Mouse (Mus musculus): ENCODE data around the gene Sec61b.

Sec61b gene

DNA sequence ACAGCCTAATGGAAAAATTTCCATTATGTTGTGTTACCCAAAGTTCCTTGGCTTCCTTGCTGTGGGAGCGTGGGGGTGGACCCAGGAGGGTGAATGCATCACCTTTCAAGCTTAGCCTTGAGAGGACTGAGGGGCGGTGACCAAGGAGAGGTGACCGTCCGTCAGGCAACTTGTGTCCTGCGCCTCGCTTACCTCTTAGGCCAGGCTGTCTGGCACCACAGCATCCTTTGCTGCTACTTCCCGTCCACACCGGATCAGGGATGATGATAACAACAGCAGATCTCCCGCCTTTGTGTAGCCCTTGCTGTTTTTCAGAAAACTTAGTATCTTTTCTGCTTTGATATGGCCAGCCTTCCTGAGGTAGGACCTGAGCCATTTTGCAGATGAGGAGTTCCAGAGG, 6.1 kb downstream of the Sec61b start:
- no peak for DNase-seq (ENCODE audit: low spot score in 2 of 2)

DNA sequence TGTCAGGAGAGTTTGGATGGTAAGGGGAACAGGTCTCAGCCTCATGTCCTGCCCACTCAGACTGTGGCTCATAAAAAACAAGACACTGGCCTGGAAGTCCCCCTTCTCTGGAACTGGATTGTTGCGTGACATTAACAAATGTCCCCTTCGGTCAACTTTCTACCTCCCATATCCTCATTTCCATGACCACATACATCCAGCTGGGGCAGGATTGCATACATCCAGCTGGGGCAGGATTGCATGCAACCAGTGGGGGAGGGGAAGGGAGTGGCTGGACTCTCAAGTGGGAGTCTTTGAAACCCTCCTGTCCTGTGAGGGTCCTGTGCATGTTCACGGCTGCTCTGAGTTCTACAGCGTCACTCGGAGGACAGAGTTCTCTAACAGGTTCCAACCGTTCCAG, 16.8 kb downstream of the Sec61b start:
- DNase-seq (ENCODE audit: low spot score in 2 of 2): no peak

DNA sequence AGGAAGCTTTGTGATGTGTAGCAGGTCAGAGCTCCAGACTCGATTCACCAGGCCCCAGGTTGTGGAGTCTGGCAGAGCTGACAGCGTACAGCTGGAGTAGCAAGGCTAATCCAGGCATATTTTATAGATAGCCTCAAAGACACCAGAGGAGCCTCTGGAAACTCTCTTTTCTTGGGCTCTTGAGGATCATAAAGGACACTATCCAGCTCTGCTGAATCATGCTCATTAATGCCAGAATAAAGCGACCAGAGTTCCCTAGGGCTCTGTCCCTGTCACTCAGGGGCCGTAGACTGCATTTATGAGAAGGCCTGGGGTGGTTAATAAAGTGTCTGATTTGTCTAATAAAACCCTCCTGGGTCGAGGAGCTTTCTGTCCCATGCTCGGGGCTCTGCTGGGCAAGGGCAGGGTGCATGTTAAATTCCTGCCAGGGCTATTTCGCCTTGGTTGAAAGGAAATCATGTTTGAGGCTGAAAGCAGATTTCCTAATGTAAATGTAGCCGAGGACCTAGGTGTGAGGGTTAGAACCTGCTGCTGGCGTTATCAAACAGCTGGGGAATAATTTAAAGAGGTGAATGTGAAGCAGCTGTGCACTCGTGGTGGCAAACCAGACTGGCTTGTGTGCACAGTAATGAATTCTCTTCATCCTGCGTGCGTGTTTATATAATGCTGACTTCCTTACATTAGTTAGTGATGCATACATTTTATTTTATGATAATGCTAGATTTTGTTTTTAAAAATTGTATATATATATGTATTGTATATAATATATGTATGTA, 18.0 kb downstream of the Sec61b start:
- DNase-seq (ENCODE audit: low spot score in 2 of 2): no peak

DNA sequence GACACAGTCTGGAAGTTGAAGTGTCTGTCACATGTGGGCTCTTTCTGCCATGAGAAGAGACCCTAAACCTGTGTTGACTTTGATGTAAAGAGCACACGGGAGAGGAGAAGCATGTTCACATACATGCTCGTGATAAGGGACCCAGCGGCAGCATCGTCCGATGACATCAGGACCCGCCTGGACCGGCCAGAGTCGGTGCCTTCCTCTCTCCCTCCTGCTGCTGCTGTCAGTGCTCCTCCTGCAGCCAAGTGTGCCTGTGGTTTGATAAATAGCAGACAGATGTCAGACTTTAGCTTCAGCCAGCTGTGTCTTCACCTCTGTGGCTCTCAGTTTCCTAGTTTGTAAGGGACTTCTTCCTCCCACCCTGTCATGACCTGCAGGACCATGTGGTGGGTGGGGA, 19.0 kb downstream of the Sec61b start:
- DNase-seq (ENCODE audit: low spot score in 2 of 2): no peak

DNA sequence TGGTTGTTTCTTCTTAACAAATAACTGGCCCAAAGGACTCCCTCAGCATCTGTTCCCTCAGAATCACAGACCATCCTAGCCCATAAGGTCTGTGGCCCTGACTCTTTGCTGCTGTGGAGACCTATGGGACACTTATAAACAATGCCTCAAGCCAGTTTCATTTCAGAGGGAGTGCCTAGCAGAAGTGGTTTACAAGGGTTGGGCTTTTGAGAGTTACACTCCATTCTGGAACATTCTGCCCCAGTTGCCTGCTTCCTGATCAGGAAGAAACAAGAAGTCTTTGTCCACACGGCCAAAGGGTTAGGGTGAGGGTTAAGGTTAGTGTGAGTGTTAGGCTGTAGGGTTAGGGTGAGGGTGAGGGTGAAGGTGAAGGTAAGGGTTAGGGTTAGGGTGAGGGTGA, 19.7 kb downstream of the Sec61b start:
- no peak for DNase-seq (ENCODE audit: low spot score in 2 of 2)

DNA sequence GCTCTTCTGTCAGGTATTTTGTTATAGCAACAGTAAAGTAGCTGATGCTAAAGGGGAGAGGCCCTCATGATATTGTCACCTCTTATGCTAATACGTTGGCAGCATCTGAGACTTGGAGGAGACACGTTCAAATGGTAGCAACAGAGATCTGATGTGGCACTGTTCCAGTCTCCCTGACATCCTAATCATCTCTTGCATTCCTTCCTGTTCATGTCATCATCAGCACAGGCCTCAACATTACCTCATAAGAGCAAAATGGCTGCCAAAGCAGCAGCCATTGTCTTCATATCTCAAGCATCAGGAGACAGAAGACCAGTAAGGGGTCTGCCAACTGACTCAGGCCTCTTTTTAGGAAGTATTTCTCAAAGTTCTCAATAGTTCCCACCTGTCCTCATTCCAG, 20.2 kb downstream of the Sec61b start:
- no peak for DNase-seq (ENCODE audit: low spot score in 2 of 2)

DNA sequence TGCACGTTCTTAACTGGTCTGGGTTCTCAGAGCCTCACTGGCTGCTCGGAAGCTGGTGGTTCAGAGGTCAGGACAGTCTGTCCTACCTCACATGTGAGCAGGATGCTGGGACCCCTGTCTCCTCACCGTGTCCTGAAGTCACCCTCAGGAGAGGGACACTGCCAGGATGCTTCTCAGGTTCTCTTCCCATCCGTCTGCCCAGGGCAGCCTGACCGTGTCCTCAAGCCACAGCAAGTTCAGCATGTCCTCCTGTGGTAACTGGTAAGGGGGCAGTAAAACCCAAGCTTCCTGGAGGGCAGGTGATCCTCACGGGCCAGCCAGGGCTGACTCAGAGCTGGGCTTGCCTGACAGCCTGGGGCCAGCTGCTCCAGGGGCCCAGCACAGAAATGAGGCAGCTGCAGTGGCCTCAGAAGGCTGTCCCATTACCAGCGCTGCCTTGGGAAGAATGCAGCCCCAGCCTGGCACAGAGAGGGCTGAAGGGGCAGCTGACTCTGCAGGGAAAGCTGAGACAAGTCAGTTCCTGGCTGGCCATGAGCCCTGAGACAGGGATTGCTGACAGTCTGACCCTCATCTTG, 23.4 kb downstream of the Sec61b start:
- no peak for DNase-seq (ENCODE audit: low spot score in 2 of 2)

DNA sequence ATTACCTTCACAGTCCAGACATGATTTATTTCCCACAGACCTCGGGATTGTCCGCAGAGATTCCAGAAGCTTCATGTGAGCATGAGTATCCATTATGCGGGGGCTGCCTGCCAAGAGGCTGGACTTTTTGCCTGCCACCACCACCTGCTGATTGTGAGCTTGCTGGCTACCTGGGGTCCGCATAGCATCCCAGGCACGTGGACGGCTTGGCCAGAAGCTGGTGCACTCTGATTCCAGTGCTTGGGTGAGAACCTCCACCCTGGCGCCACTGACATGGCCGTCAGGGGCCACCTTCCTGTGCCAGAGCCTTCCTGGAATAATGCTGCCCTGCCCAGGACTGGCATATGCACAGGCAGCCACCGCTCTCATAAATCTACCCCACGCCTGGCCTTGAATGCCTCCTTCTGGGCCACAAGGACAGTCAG, 24.7 kb downstream of the Sec61b start:
- no peak for DNase-seq (ENCODE audit: low spot score in 2 of 2)

DNA sequence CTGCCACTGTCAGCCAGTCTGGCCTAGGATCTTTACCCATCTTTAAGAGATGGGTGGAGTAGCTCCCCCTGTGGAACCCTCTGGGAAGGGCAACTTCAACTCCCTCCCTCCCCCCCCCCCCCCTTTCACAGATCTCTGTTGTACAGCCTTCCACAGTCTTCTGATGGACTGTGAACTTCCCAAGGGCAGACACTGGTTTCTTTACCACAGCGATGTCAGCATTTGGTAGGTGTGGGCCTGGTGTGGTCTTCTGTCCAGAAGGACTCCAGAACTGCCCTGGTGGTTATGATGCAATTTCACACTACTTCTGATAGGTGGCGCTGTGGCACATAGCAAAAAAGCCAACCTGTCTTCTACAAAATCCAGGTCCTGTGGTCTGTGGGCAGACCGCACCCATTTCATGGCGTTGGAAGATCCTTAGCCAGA, 28.1 kb downstream of the Sec61b start:
- peak; percentile 46 to 60 for DNase-seq (ENCODE audit: low spot score in 2 of 2)

DNA sequence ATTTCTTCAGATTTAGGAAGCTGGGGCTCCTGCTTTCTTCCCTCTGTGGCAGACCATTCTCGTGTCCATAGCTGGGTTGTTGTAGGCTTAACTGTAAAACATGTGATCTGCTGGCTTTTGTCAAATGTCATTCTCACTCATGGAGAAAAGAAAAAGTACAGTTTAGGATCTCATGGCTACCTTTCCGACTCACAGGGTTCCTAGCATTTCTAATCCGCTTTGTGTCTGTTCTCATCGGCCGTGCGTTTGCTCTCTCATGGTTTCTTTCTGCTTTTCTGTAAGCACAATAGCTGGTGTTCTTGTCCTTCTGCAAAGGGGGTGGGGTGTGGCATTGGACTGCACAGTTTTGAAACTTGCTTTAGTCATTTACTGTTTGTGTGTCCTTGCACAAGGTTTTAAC, 28.6 kb downstream of the Sec61b start:
- DNase-seq (ENCODE audit: low spot score in 2 of 2): no peak

DNA sequence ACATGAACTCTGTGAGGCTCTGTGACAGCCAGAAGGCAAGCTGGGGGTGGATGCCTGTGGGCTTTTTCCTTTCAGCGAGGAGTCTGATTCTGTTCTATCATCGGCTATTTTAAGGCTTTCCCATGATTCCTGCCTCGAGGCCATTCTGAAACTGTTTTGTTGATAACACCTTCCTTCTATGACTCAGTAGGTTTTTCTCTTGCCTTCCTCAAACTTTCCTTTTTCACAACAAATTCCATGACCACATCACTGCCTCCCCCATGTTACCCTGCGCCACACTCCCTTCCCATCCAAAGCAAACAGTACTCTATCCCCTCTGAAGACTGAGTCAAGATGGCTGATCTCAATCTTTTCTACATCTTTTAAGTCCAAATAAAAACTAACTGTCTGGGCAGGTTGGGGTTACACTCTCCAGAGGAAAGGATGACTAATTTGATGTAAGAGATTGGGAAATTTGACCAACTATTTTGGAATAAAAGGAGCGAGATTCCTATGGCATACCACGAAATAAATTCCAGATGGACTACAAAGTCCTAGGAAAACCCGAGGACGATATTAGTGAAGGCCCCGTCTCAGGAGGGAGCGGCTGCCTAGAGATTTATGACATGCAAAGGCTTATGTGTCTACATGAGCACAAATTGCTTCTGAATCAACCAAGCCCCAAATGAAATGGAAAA, 30.5 kb downstream of the Sec61b start:
- peak; percentile 36 to 41 for DNase-seq (ENCODE audit: low spot score in 2 of 2)

DNA sequence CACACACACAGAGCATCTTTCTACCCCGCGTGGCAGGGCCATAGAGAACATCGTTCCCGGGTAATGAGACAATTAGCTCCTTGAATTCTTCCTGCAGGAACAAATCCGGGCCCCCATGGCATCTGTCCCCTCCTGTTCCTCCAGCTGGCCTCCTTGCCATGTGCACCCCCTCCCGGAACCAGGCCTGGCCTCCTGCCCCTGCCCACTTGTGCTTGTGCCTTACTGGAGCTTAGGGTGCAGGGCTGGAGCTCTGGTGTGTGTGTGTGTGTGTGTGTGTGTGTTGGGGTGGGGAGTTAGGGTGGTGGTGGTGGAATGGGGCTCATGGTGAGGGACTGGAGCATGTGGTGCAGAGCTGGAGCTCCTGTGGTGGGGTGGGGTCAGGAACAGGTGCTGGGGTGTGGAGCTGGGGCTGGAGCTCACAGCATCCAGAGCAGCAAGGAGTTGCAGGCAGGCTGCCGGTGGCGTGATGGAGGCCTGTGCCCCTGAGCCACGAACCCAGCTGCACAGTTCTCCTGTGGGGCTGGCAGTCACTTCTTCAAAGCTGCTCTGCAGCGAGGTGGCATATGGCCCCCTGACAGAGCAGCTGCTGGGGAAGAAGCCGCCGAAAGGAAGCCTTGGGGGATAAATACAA, 44.2 kb downstream of the Sec61b start:
- peak in 1 of 2 experiments; percentile 8 for DNase-seq (ENCODE audit: low spot score in 2 of 2)

DNA sequence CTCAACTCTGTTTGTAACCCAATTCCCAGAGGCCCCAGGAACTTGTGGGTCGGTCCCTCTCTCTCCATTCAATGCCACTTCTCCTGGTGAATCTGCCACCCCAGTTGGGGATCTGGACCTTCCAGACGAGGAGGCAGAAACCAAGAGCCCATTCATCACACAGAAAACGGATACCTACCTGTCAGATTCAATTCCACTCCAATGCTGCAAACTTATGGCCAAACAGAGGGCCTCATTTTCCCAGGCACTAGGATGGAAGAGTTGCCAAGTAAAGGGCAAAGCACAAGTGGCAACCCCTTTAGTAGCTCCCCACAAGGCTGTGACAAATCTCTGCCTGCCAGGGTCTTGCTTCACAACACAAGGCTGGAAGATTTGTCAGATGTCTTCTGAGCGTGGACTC, 45.6 kb downstream of the Sec61b start:
- no peak for DNase-seq (ENCODE audit: low spot score in 2 of 2)

DNA sequence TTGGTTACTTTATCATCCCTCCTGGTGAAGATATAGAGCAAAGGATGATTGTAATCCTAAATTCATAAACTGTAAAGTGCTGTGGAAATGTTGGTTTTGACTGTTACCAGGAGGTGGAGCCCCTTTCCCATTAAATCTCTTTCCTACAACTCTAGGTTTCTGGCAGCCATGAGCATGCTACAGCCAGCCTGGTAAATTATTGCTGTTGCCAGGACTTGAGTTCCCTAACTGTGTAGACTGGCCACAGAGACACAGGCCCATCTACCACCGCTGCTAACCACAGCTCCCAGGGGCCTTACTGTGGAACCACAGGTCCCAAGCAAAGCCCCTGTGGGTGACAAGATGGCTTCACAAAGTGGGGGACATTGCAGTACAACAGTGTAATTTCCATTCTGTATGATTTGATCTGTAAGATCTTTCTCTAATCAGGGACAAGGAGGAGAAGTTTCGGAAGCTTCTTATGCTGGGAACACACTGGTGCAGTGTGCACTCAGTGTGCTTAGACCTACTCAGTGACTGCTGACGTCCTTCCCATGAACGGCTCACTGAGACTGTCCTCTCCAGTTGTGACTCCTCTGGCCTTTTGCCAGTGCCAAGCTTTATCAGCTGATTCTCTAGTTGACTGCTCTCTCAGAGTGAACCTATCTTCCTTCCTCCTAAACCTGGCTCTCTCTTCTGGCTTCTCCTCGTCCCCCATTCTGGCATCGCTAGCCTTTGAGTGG, 47.6 kb downstream of the Sec61b start:
- DNase-seq (ENCODE audit: low spot score in 2 of 2): peak; percentile 44 to 59

DNA sequence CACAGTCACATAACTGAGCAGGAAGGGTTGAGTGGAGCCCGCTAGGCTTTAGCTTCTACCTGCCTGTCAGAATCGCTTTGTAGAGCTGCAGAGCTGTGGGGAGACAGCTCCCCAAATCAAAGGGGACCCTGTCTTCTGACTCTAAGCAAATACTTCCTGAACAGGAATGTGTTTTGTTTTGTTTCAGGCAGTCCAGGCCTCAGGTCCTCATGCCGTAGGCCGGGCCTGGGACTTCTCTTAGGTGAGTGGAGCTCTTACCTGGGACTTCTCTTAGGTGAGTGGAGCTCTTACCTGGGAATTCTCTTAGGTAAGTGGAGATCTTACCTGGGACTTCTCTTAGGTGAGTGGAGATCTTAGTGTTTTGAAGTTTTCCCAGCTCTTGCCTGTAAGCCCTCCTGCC, 55.4 kb downstream of the Sec61b start:
- no peak for DNase-seq (ENCODE audit: low spot score in 2 of 2)
